Mouse (Mus musculus): ENCODE data around the gene Rap2b. TPM values are rescaled to one million over a fixed set of nuclear protein-coding genes. Genes with fewer than 3 reads are reported as not detected.

Rap2b gene
- total RNA-seq, 4 experiments from 2014 or later = 33.7 to 38.0 (median 36.1) TPM

GRCm38 (mm10) chr3:61376001-61376400, 14.6 kb downstream of the Rap2b start:
- no peak for DNase-seq (ENCODE audit: low spot score in 2 of 2)

GRCm38 (mm10) chr3:61386368-61386767, 24.9 kb downstream of the Rap2b start:
- DNase-seq (ENCODE audit: low spot score in 2 of 2) = no peak

GRCm38 (mm10) chr3:61391564-61391963, 30.1 kb downstream of the Rap2b start:
- no peak for DNase-seq (ENCODE audit: low spot score in 2 of 2)

- no peak for DNase-seq (ENCODE audit: low spot score in 2 of 2)
These were observed 31.4 kb downstream of the Rap2b start for GRCm38 (mm10) chr3:61392881-61393280.

- DNase-seq (ENCODE audit: low spot score in 2 of 2) = no peak
These were observed 32.1 kb downstream of the Rap2b start for GRCm38 (mm10) chr3:61393520-61393919.

- no peak for DNase-seq (ENCODE audit: low spot score in 2 of 2)
These were observed 33.9 kb downstream of the Rap2b start for GRCm38 (mm10) chr3:61395382-61395781.

- no peak for DNase-seq (ENCODE audit: low spot score in 2 of 2)
These were observed 35.3 kb downstream of the Rap2b start for GRCm38 (mm10) chr3:61396728-61397127.

- DNase-seq (ENCODE audit: low spot score in 2 of 2) = no peak
These were observed 39.5 kb downstream of the Rap2b start for GRCm38 (mm10) chr3:61400823-61401387.

- DNase-seq (ENCODE audit: low spot score in 2 of 2) = no peak
These were observed 45.5 kb downstream of the Rap2b start for GRCm38 (mm10) chr3:61406921-61407320.

- DNase-seq (ENCODE audit: low spot score in 2 of 2) = no peak
These were observed 48.2 kb downstream of the Rap2b start for GRCm38 (mm10) chr3:61409683-61410082.

- no peak for DNase-seq (ENCODE audit: low spot score in 2 of 2)
These were observed 54.4 kb downstream of the Rap2b start for GRCm38 (mm10) chr3:61415883-61416282.

Other genes starting within 250 kb of the Rap2b start
- 1 to 10 TPM; 2.4 to 3.1 (median 2.8) TPM for gene B430305J03Rik, start 4.3 kb downstream of the Rap2b start, total RNA-seq (2022)

Measured in left cerebral cortex, adult 8-10 months (tissue).